Mouse (Mus musculus): ENCODE results near the gene Pcsk6. TPM values are rescaled to one million over a fixed set of nuclear protein-coding genes. Genes with fewer than 3 reads are reported as not detected.

Gene Pcsk6
- polyA plus RNA-seq, 1 experiment, result 0.04 TPM

DNA sequence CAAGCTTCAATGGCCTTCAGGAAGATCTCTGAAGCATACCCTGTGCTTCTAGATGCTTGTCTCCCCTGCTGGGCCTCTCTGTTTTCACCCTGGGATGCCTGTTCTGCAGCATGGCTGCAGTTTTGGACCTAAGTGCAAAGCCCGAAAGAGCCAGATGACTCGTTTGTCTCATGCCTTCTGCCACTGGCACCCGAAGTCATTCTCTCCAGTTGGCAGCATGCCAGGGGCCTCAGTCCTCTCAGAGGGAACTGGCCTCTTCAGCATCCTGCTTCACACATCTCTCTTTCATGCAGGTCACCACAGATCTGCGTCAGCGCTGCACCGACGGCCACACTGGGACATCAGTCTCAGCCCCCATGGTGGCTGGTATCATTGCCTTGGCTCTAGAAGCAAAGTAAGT lies 101.1 kb downstream of the Pcsk6 start:
- TF ChIP-seq REST (IDR thresholded peaks at IDR 0.05; ENCODE audit: insufficient read depth, insufficient read length) (no peak), TCF3 (IDR thresholded peaks at IDR 0.05; ENCODE audit: insufficient read length, low read depth) (no peak)
- Histone ChIP-seq H3ac (ENCODE audit: control insufficient read depth, insufficient read length) (no peak overlapping the region), H3K27me3 (ENCODE audit: control insufficient read depth, insufficient read depth, insufficient read length) (peaks cover 4% of the 10 kb centered on the region), H3K79me2 (ENCODE audit: control insufficient read depth, insufficient read depth) (no peaks in the 10 kb centered on the region), H3K4me3 (no peak overlapping the region), H3K36me3 (ENCODE audit: control insufficient read depth, insufficient read depth) (no peaks in the 10 kb centered on the region), H3K4me2 (ENCODE audit: low read depth) (no peak overlapping the region)

DNA sequence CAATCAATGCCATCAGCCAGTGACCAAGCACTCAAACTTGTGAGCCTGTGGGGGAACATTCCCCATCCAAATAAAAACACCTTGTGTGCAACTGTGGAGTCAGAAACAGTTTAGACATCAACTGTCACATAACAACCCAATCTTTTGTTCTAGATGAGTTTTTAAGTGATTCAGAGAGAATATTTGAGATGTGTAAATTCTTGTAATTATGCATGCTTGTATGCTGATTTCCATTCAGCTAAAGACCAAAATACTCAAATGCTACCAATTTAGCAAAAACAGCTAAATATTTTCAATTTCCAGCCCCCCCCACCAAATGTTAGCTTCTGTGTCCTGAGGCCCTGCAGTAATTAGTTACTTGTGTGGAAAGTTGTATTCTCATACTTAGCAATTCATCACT lies 102.9 kb downstream of the Pcsk6 start:
- Histone ChIP-seq H3ac (ENCODE audit: control insufficient read depth, insufficient read length) (no peak overlapping the region), H3K27me3 (ENCODE audit: control insufficient read depth, insufficient read depth, insufficient read length) (peaks cover 4% of the 10 kb centered on the region), H3K36me3 (ENCODE audit: control insufficient read depth, insufficient read depth) (no peaks in the 10 kb centered on the region), H3K79me2 (ENCODE audit: control insufficient read depth, insufficient read depth) (no peaks in the 10 kb centered on the region), H3K4me2 (ENCODE audit: low read depth) (no peak overlapping the region), H3K4me3 (no peak overlapping the region)
- no peak for TF ChIP-seq E2F4 (IDR thresholded peaks at IDR 0.05; ENCODE audit: insufficient read depth)
- TF ChIP-seq TCF3 (IDR thresholded peaks at IDR 0.05; ENCODE audit: insufficient read length, low read depth), result no peak
- TF ChIP-seq CEBPB (IDR thresholded peaks at IDR 0.05; ENCODE audit: insufficient read depth, poor library complexity, severe bottlenecking), result no peak
- no peak for TF ChIP-seq MAX (IDR thresholded peaks at IDR 0.05; ENCODE audit: low read depth)
- TF ChIP-seq REST (IDR thresholded peaks at IDR 0.05; ENCODE audit: insufficient read depth, insufficient read length), result no peak
- TF ChIP-seq TCF12 (IDR thresholded peaks at IDR 0.05; ENCODE audit: insufficient read depth, poor library complexity, severe bottlenecking), result no peak
- TF ChIP-seq POLR2AphosphoS2 (IDR thresholded peaks at IDR 0.05; ENCODE audit: insufficient read length, low read depth), result no peak
- no peak for TF ChIP-seq POLR2A (IDR thresholded peaks at IDR 0.05; ENCODE audit: insufficient read length, low read depth)
- TF ChIP-seq MYOD1 (IDR thresholded peaks at IDR 0.05; ENCODE audit: control insufficient read depth in 1 of 3, insufficient read length in 2 of 3, low read depth in 2 of 3), result no peak
- TF ChIP-seq MYOG (IDR thresholded peaks at IDR 0.05; ENCODE audit: control insufficient read depth in 1 of 3, insufficient read depth in 1 of 3, insufficient read length in 2 of 3, low read depth in 2 of 3), result no peak
- no peak for TF ChIP-seq SRF (IDR thresholded peaks at IDR 0.05; ENCODE audit: control insufficient read depth, insufficient read length, low read depth)
- no peak for TF ChIP-seq USF1 (IDR thresholded peaks at IDR 0.05; ENCODE audit: low read depth)

DNA sequence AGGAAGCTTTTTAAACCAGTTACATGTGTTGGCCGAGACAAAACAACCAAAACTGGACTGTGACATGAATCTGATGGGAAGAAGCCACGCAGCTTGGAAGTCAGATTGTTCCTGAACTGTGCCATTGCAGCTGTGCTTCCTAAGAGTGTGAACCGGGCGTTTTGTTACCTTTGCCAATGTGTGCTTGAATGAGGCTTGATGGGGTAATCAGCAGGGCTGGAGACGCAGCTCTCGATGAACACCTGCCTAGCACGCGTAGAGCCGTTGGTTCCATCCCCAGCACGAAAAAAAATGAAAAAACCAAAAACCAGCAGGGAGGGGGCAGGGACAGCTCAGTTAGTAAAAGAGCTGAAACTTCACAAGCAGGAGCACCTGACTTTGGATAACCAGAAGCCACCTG lies 109.8 kb downstream of the Pcsk6 start:
- Histone ChIP-seq H3K4me3 (no peak overlapping the region), H3K27me3 (ENCODE audit: control insufficient read depth, insufficient read depth, insufficient read length) (peaks cover 37% of the 10 kb centered on the region), H3K4me2 (ENCODE audit: low read depth) (no peak overlapping the region), H3K79me2 (ENCODE audit: control insufficient read depth, insufficient read depth) (no peaks in the 10 kb centered on the region), H3K36me3 (ENCODE audit: control insufficient read depth, insufficient read depth) (no peaks in the 10 kb centered on the region), H3ac (ENCODE audit: control insufficient read depth, insufficient read length) (no peak overlapping the region)
- TF ChIP-seq MAX (IDR thresholded peaks at IDR 0.05; ENCODE audit: low read depth) (no peak), REST (IDR thresholded peaks at IDR 0.05; ENCODE audit: insufficient read depth, insufficient read length) (no peak), SRF (IDR thresholded peaks at IDR 0.05; ENCODE audit: control insufficient read depth, insufficient read length, low read depth) (no peak), POLR2AphosphoS2 (IDR thresholded peaks at IDR 0.05; ENCODE audit: insufficient read length, low read depth) (no peak), MYOG (IDR thresholded peaks at IDR 0.05; ENCODE audit: control insufficient read depth in 1 of 3, insufficient read depth in 1 of 3, insufficient read length in 2 of 3, low read depth in 2 of 3) (no peak), CEBPB (IDR thresholded peaks at IDR 0.05; ENCODE audit: insufficient read depth, poor library complexity, severe bottlenecking) (no peak), MYOD1 (IDR thresholded peaks at IDR 0.05; ENCODE audit: control insufficient read depth in 1 of 3, insufficient read length in 2 of 3, low read depth in 2 of 3) (no peak), TCF3 (IDR thresholded peaks at IDR 0.05; ENCODE audit: insufficient read length, low read depth) (no peak), POLR2A (IDR thresholded peaks at IDR 0.05; ENCODE audit: insufficient read length, low read depth) (no peak), TCF12 (IDR thresholded peaks at IDR 0.05; ENCODE audit: insufficient read depth, poor library complexity, severe bottlenecking) (no peak), E2F4 (IDR thresholded peaks at IDR 0.05; ENCODE audit: insufficient read depth) (no peak), USF1 (IDR thresholded peaks at IDR 0.05; ENCODE audit: low read depth) (no peak)

DNA sequence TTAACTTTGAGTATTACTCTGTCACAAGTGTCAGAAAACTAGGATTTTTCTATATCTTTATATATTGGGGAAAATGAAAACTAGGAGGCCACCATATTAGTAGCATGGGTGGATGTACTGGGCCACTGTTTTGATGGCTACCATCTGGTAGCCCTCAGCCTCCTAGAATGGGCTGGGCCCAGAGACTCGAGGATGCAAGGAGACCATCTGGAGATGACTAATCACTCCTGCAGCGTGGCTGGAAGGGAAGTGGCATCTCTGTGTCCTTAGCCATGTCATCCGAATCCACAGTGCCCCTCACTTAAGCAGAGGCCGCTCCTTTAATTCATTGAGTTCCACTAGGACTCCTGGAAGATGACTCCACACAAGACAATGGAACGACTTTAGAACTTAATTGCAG lies 115.8 kb downstream of the Pcsk6 start:
- H3K79me2 ChIP-seq (ENCODE audit: control insufficient read depth, insufficient read depth), result no peaks in the 10 kb centered on the region
- no peak overlapping the region for H3K4me2 ChIP-seq (ENCODE audit: low read depth)
- no peaks in the 10 kb centered on the region for H3K36me3 ChIP-seq (ENCODE audit: control insufficient read depth, insufficient read depth)
- TF ChIP-seq MYOG (IDR thresholded peaks at IDR 0.05; ENCODE audit: control insufficient read depth in 1 of 3, insufficient read depth in 1 of 3, insufficient read length in 2 of 3, low read depth in 2 of 3), result no peak
- TF ChIP-seq E2F4 (IDR thresholded peaks at IDR 0.05; ENCODE audit: insufficient read depth), result no peak
- TF ChIP-seq POLR2AphosphoS2 (IDR thresholded peaks at IDR 0.05; ENCODE audit: insufficient read length, low read depth), result no peak
- H3ac ChIP-seq (ENCODE audit: control insufficient read depth, insufficient read length), result no peak overlapping the region
- H3K27me3 ChIP-seq (ENCODE audit: control insufficient read depth, insufficient read depth, insufficient read length), result peaks cover 36% of the 10 kb centered on the region
- H3K4me3 ChIP-seq, result no peak overlapping the region

DNA sequence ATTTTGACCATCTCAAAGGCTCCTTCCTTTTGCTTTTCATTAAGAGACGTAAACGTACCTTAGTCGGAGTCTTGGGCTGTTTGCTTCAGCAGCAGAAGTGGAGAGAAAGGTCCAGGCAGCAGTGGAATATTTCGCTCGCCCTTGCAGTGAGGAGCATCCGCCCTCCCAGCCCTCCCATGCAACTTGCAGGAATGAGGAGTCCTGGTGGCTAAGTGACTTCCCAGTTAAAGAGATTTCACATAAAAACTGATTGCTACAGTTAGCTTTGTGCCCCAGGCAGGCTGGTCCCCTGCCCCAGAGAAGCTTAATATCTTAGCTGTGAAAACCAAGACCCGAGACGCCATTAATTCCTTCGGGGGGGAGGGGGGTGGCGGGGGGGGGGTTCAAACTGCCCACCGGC lies 116.4 kb downstream of the Pcsk6 start:
- no peaks in the 10 kb centered on the region for H3K79me2 ChIP-seq (ENCODE audit: control insufficient read depth, insufficient read depth)
- TF ChIP-seq TCF12 (IDR thresholded peaks at IDR 0.05; ENCODE audit: insufficient read depth, poor library complexity, severe bottlenecking) (no peak), TCF3 (IDR thresholded peaks at IDR 0.05; ENCODE audit: insufficient read length, low read depth) (no peak)
- H3K4me2 ChIP-seq (ENCODE audit: low read depth), result no peak overlapping the region
- no peaks in the 10 kb centered on the region for H3K36me3 ChIP-seq (ENCODE audit: control insufficient read depth, insufficient read depth)
- H3ac ChIP-seq (ENCODE audit: control insufficient read depth, insufficient read length), result no peak overlapping the region
- H3K4me3 ChIP-seq, result no peak overlapping the region
- peaks cover 30% of the 10 kb centered on the region for H3K27me3 ChIP-seq (ENCODE audit: control insufficient read depth, insufficient read depth, insufficient read length)

Data from myocyte (in vitro differentiated cells).